Mouse (Mus musculus): ENCODE measurements around the gene Fam163b.

DNA sequence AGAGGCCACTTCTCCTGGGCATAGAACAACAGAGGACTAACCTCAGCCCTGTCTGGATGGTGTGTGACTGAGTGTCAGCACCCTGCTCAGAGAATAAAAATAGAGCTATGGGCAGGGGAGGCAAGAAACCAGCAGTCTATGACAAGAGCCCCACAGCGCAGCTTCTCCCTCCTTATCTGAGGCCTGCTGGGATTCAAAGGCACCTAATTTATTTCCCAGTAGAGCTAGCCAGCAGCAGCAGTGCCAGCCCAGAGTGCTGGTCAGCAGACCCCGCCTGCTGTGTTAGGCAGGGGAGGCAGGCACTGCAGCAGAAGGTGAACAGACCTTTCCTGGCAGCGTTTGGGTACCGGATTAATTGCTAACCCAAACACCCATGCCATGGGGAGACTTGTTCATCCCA, 39.6 kb upstream of the Fam163b start:
- TF ChIP-seq TAL1 (IDR thresholded peaks at IDR 0.05; ENCODE audit: low read length) (no peak), USF1 (IDR thresholded peaks at IDR 0.05; ENCODE audit: low read depth, low read length) (no peak), MAZ (IDR thresholded peaks at IDR 0.05; ENCODE audit: low read depth, low read length) (no peak)

Data from MEL (cell line).